Mouse (Mus musculus): ENCODE data around the gene Glrx. TPM values are rescaled to one million over a fixed set of nuclear protein-coding genes. Genes with fewer than 3 reads are reported as not detected.

Glrx gene
- 50.0 and 56.9 TPM in 2 replicates for polyA plus RNA-seq (2015; fragmentation: Nextera tagmentation; extraction: Ambion mirVana)

- 1% methylated on average over 12 of the region's 12 CpGs for WGBS
- H3K4me1 ChIP-seq (ENCODE audit: control insufficient read depth, insufficient read depth, low read length): peaks cover 12% of the 10 kb centered on the region; the same call in 1 of the 2 replicates
- peak; percentile 95 for ATAC-seq
- peak within 1 kb of the TSS; percentile 83 for H3K27ac ChIP-seq (ENCODE audit: low read length)
- no peaks in the 10 kb centered on the region for H3K27me3 ChIP-seq (ENCODE audit: control insufficient read depth, insufficient read depth, low read depth, low read length)
- peak within 1 kb of the TSS; percentile 61 for H3K4me2 ChIP-seq (ENCODE audit: low read length)
- peak within 1 kb of the TSS; percentile 59 for H3K4me3 ChIP-seq (ENCODE audit: low read depth, low read length)
- no peaks in the 10 kb centered on the region for H3K36me3 ChIP-seq (ENCODE audit: control insufficient read depth, insufficient read depth, low read length)
- H3K9ac ChIP-seq (ENCODE audit: low read depth, low read length): peak within 1 kb of the TSS; percentile 72
- H3K9me3 ChIP-seq (replicated peaks; ENCODE audit: control insufficient read depth, low read length, poor library complexity, severe bottlenecking): no peaks in the 10 kb centered on the region
Observed at GRCm38 (mm10) chr13:75839719-75840481, at the start of gene Glrx. Glrx (plus strand) TSS chr13:75839868.

DNA sequence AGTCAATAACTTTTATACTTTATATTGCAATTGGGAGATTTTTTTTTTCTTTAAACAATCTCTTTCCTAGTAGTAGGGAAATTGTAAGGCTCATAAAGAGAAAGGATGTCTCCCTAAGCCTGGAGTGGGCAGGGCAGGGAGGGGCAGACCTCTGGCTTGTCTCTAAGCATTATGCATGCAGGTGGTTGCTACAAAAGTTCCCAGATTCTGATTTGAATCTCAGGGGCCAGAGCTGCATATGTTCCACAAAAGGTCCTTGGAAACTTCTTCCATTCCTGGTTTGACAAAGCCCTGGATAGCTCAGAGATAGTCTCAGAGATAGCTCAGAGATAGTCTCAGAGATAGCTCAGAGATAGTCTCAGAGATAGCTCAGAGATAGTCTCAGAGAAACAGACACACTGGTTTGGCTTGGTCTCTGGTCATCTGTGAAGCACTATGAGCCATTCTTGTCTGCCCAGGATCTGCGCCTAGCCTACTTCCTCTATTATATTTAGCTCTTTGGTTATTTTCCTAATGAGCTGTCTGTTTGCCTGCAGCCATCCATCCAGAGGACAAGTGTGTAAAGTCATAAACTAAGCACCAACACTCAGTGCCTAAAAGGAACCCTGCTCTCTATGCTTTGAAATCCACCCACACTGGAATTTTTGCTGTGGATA lies 49.0 kb upstream of the Glrx start:
- Histone ChIP-seq H3K9me3 (replicated peaks; ENCODE audit: control insufficient read depth, low read length, poor library complexity, severe bottlenecking) (no peaks in the 10 kb centered on the region), H3K4me1 (ENCODE audit: control insufficient read depth, insufficient read depth, low read length) (no peaks in the 10 kb centered on the region), H3K4me2 (ENCODE audit: low read length) (no peak overlapping the region), H3K4me3 (ENCODE audit: low read depth, low read length) (no peak overlapping the region), H3K36me3 (ENCODE audit: control insufficient read depth, insufficient read depth, low read length) (no peaks in the 10 kb centered on the region), H3K27me3 (ENCODE audit: control insufficient read depth, insufficient read depth, low read depth, low read length) (no peaks in the 10 kb centered on the region), H3K9ac (ENCODE audit: low read depth, low read length) (no peak overlapping the region), H3K27ac (ENCODE audit: low read length) (no peak overlapping the region)
- WGBS: 88% methylated on average over 1 of the region's 1 CpGs
- no peak for ATAC-seq

- H3K27me3 ChIP-seq (ENCODE audit: control insufficient read depth, insufficient read depth, low read depth, low read length): no peaks in the 10 kb centered on the region
- no peak overlapping the region for H3K27ac ChIP-seq (ENCODE audit: low read length)
- H3K9ac ChIP-seq (ENCODE audit: low read depth, low read length): no peak overlapping the region
- no peaks in the 10 kb centered on the region for H3K9me3 ChIP-seq (replicated peaks; ENCODE audit: control insufficient read depth, low read length, poor library complexity, severe bottlenecking)
- no peak for ATAC-seq
- no peaks in the 10 kb centered on the region for H3K4me1 ChIP-seq (ENCODE audit: control insufficient read depth, insufficient read depth, low read length)
- 61% methylated on average over 6 of the region's 6 CpGs for WGBS
- H3K36me3 ChIP-seq (ENCODE audit: control insufficient read depth, insufficient read depth, low read length): no peaks in the 10 kb centered on the region
- no peak overlapping the region for H3K4me3 ChIP-seq (ENCODE audit: low read depth, low read length)
- no peak overlapping the region for H3K4me2 ChIP-seq (ENCODE audit: low read length)
Observed at GRCm38 (mm10) chr13:75793863-75794629, 45.6 kb upstream of the Glrx start.

- Histone ChIP-seq H3K27ac (ENCODE audit: low read length) (no peak overlapping the region), H3K27me3 (ENCODE audit: control insufficient read depth, insufficient read depth, low read depth, low read length) (no peaks in the 10 kb centered on the region), H3K9me3 (replicated peaks; ENCODE audit: control insufficient read depth, low read length, poor library complexity, severe bottlenecking) (no peaks in the 10 kb centered on the region), H3K36me3 (ENCODE audit: control insufficient read depth, insufficient read depth, low read length) (no peaks in the 10 kb centered on the region), H3K4me3 (ENCODE audit: low read depth, low read length) (peak overlapping the region; percentile 22), H3K9ac (ENCODE audit: low read depth, low read length) (peak overlapping the region; percentile 51), H3K4me2 (ENCODE audit: low read length) (peak overlapping the region; percentile 57), H3K4me1 (ENCODE audit: control insufficient read depth, insufficient read depth, low read length) (no peaks in the 10 kb centered on the region)
- ATAC-seq: peak; percentile 100
- WGBS: 34% methylated on average over 18 of the region's 18 CpGs
Observed at GRCm38 (mm10) chr13:75797369-75798141, 42.1 kb upstream of the Glrx start.

DNA sequence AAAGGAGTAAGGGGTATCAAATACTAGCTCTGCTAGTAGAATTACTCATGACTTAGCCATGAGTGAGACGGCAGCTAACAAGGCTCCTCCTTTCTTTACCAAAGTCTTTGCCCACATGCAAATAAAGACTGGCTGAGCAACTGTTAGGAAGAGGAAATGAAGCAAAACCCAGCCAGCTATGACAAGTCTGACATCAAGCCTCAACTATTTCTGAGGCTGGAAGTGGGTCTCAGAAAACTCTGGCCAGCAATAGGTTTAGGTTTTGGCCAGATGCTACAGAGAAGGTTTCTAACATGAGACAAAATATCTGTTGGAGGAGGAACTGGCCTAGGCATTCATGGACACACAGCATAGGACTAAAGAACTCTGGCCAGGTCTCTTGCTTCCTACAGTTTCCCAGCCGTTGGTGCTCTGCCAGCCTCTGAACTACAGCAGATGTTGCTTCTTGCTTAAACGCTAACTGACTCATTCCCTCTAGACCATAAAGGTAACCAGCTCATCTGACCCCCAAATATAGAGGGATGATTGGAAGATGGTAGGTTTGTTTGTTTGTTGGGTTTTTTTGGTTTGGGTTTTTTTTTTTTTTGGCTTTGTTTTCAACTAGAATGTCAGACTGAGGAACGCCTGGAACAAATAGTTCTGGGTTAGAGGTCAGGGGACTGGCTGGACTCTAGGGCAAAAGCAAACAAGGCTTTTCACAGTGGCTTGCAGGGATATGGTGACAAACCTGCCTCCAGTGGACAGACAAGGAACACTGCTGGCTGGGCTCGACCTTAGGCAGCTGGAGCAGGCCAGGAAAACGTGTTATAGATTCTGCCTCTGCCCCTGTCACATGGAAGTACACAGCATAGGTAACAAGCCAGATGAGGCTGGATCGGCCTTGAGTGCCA lies 41.0 kb upstream of the Glrx start:
- no peak overlapping the region for H3K27ac ChIP-seq (ENCODE audit: low read length)
- no peaks in the 10 kb centered on the region for H3K27me3 ChIP-seq (ENCODE audit: control insufficient read depth, insufficient read depth, low read depth, low read length)
- no peak for ATAC-seq
- H3K36me3 ChIP-seq (ENCODE audit: control insufficient read depth, insufficient read depth, low read length): no peaks in the 10 kb centered on the region
- H3K4me3 ChIP-seq (ENCODE audit: low read depth, low read length): no peak overlapping the region
- 80% methylated on average over 7 of the region's 7 CpGs for WGBS
- no peaks in the 10 kb centered on the region for H3K9me3 ChIP-seq (replicated peaks; ENCODE audit: control insufficient read depth, low read length, poor library complexity, severe bottlenecking)
- H3K4me1 ChIP-seq (ENCODE audit: control insufficient read depth, insufficient read depth, low read length): no peaks in the 10 kb centered on the region
- no peak overlapping the region for H3K4me2 ChIP-seq (ENCODE audit: low read length)
- 0 out of 2 replicates have a peak overlapping the region, but pooled peaks have one; percentile 21 for H3K9ac ChIP-seq (ENCODE audit: low read depth, low read length)

GRCm38 (mm10) chr13:75799421-75799820 lies 40.2 kb upstream of the Glrx start:
- Histone ChIP-seq H3K36me3 (ENCODE audit: control insufficient read depth, insufficient read depth, low read length) (no peaks in the 10 kb centered on the region), H3K9ac (ENCODE audit: low read depth, low read length) (no peak overlapping the region), H3K27me3 (ENCODE audit: control insufficient read depth, insufficient read depth, low read depth, low read length) (no peaks in the 10 kb centered on the region), H3K27ac (ENCODE audit: low read length) (no peak overlapping the region), H3K4me2 (ENCODE audit: low read length) (no peak overlapping the region), H3K4me1 (ENCODE audit: control insufficient read depth, insufficient read depth, low read length) (no peaks in the 10 kb centered on the region), H3K4me3 (ENCODE audit: low read depth, low read length) (no peak overlapping the region), H3K9me3 (replicated peaks; ENCODE audit: control insufficient read depth, low read length, poor library complexity, severe bottlenecking) (no peaks in the 10 kb centered on the region)
- no peak for ATAC-seq
- WGBS: 85% methylated on average over 3 of the region's 3 CpGs

GRCm38 (mm10) chr13:75807969-75808368 lies 31.7 kb upstream of the Glrx start:
- Histone ChIP-seq H3K4me1 (ENCODE audit: control insufficient read depth, insufficient read depth, low read length) (no peaks in the 10 kb centered on the region), H3K4me3 (ENCODE audit: low read depth, low read length) (no peak overlapping the region), H3K9ac (ENCODE audit: low read depth, low read length) (no peak overlapping the region), H3K36me3 (ENCODE audit: control insufficient read depth, insufficient read depth, low read length) (no peaks in the 10 kb centered on the region), H3K27ac (ENCODE audit: low read length) (no peak overlapping the region), H3K27me3 (ENCODE audit: control insufficient read depth, insufficient read depth, low read depth, low read length) (no peaks in the 10 kb centered on the region), H3K9me3 (replicated peaks; ENCODE audit: control insufficient read depth, low read length, poor library complexity, severe bottlenecking) (no peaks in the 10 kb centered on the region), H3K4me2 (ENCODE audit: low read length) (no peak overlapping the region)
- ATAC-seq: no peak
- WGBS: 93% methylated on average over 1 of the region's 1 CpGs

DNA sequence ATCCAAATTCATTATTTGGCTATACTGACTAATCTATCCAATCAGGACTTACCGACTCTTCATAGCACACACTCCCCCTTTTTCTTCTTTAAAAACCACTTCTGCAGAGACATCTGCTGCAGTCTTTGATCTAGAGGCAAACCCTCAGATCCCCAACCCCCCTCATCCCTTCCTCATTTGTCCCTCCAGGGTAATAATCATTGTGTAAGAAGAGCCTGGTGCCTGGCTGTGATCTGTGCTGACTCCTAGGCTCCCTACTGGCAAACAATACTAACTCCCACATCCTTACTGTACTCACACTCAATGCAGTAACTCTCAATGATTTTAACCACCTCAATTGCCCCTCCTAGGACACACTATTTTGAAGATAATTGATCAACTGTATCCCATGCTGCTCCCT lies 29.7 kb upstream of the Glrx start:
- Histone ChIP-seq H3K27ac (ENCODE audit: low read length) (no peak overlapping the region), H3K9ac (ENCODE audit: low read depth, low read length) (no peak overlapping the region), H3K4me2 (ENCODE audit: low read length) (no peak overlapping the region), H3K27me3 (ENCODE audit: control insufficient read depth, insufficient read depth, low read depth, low read length) (no peaks in the 10 kb centered on the region), H3K4me1 (ENCODE audit: control insufficient read depth, insufficient read depth, low read length) (no peaks in the 10 kb centered on the region), H3K36me3 (ENCODE audit: control insufficient read depth, insufficient read depth, low read length) (no peaks in the 10 kb centered on the region), H3K9me3 (replicated peaks; ENCODE audit: control insufficient read depth, low read length, poor library complexity, severe bottlenecking) (no peaks in the 10 kb centered on the region), H3K4me3 (ENCODE audit: low read depth, low read length) (no peak overlapping the region)
- no peak for ATAC-seq
- WGBS: 66% methylated on average over 1 of the region's 1 CpGs
